Mouse (Mus musculus) lung, embryonic 14.5 days (tissue): ENCODE measurements around the gene Phb. TPM values are rescaled to one million over a fixed set of nuclear protein-coding genes. Genes with fewer than 3 reads are reported as not detected.

Source experiments
- ATAC-seq: fragments of 200-750 bp; cut with Nextera tagmentation; 2 replicates; pipeline ENCODE4 v1.8.0; 2017; ENCODE audit warnings: mild to moderate bottlenecking, moderate TSS enrichment, moderate library complexity; ENCODE audit not compliant: insufficient read depth
- DNase-seq: peaks from one replicate; pipeline ENCODE4 v3.0.0-alpha.2; 2015
- H3K27ac ChIP-seq: fragments of 300-500 bp; sonication (generic); 2 replicates; pipeline ENCODE4 v1.5.1; 2014; ENCODE audit warnings: low read depth, mild to moderate bottlenecking, moderate library complexity
- H3K27me3 ChIP-seq: fragments of 300-500 bp; sonication (generic); 2 replicates; pipeline ENCODE4 v1.6.1; 2014; ENCODE audit warnings: low read length, control low read depth; ENCODE audit not compliant: insufficient read depth
- H3K36me3 ChIP-seq: fragments of 300-500 bp; sonication (generic); 2 replicates; pipeline ENCODE4 v1.6.1; 2014; ENCODE audit warnings: control low read depth; ENCODE audit not compliant: insufficient read depth
- H3K4me1 ChIP-seq: fragments of 300-500 bp; sonication (generic); 2 replicates; pipeline ENCODE4 v1.6.1; 2014; ENCODE audit warnings: antibody characterized with exemption, control low read depth; ENCODE audit not compliant: insufficient read depth
- H3K4me2 ChIP-seq: fragments of 300-500 bp; sonication (generic); 2 replicates; pipeline ENCODE4 v1.6.1; 2014; ENCODE audit warnings: mild to moderate bottlenecking
- H3K4me3 ChIP-seq: fragments of 300-500 bp; sonication (generic); 2 replicates; pipeline ENCODE4 v1.5.1; 2014; ENCODE audit warnings: low read depth, low read length
- H3K9ac ChIP-seq: fragments of 300-500 bp; sonication (generic); 2 replicates; pipeline ENCODE4 v1.6.1; 2014
- H3K9me3 ChIP-seq: fragments of 300-500 bp; sonication (generic); 2 replicates; pipeline ENCODE4 v1.6.1; 2016; ENCODE audit warnings: low read depth, low read length, control low read depth
- CTCF ChIP-seq: IDR thresholded peaks from 2 replicates; pipeline ENCODE4 v1.5.1; 2016; ENCODE audit warnings: antibody characterized with exemption, low read depth
- WGBS: fragments of 180-500 bp; shearing (Covaris S2); extraction: QIAGEN DNeasy Blood & Tissue Kit; methylation state at CpG from one replicate; pipeline ENCODE4 v1.1.7; 2014; 5-methylcytosine and 5-hydroxymethylcytosine counted together
- polyA plus RNA-seq: library from polyadenylated mRNA; unstranded; fragments of >200 nt; fragmentation: Nextera tagmentation; extraction: Ambion mirVana; gene quantifications from 2 replicates; pipeline ENCODE4 v1.2.1, GENCODE M21; 2014

Gene Phb
- polyA plus RNA-seq, 1 experiment from 2014 or later = 252 TPM

GRCm38 (mm10) chr11:95676307-95676706 lies 9.6 kb downstream of the Phb start:
- H3K4me1 ChIP-seq = no peaks in the 10 kb centered on the region
- no peak overlapping the region for H3K4me2 ChIP-seq
- H3K36me3 ChIP-seq = peaks cover 90% of the 10 kb centered on the region
- H3K27ac ChIP-seq = no peak overlapping the region
- peak; percentile 69 for TF ChIP-seq CTCF
- 13% methylated on average over 6 of the region's 6 CpGs for WGBS
- no peak overlapping the region for H3K4me3 ChIP-seq
- DNase-seq (peak; percentile 84), ATAC-seq (peak; percentile 71)
- no peak overlapping the region for H3K9ac ChIP-seq
- no peaks in the 10 kb centered on the region for H3K27me3 ChIP-seq
- H3K9me3 ChIP-seq = no peaks in the 10 kb centered on the region

- Histone ChIP-seq H3K9me3 (no peaks in the 10 kb centered on the region), H3K4me1 (no peaks in the 10 kb centered on the region), H3K27ac (no peak overlapping the region), H3K4me2 (no peak overlapping the region), H3K27me3 (no peaks in the 10 kb centered on the region), H3K9ac (no peak overlapping the region), H3K4me3 (no peak overlapping the region), H3K36me3 (peaks cover 79% of the 10 kb centered on the region)
- no peak for TF ChIP-seq CTCF
- WGBS = 77% methylated on average over 14 of the region's 14 CpGs
- DNase-seq (no peak), ATAC-seq (no peak)
Observed at GRCm38 (mm10) chr11:95677925-95678701, 11.4 kb downstream of the Phb start.

GRCm38 (mm10) chr11:95681995-95682601 lies 15.3 kb downstream of the Phb start:
- no peak overlapping the region for H3K4me2 ChIP-seq
- no peak overlapping the region for H3K9ac ChIP-seq
- H3K9me3 ChIP-seq = no peaks in the 10 kb centered on the region
- 48% methylated on average over 9 of the region's 9 CpGs for WGBS
- ATAC-seq = peak; percentile 63
- H3K4me3 ChIP-seq = no peak overlapping the region
- no peak for TF ChIP-seq CTCF
- peak; percentile 66 for DNase-seq
- H3K4me1 ChIP-seq = no peaks in the 10 kb centered on the region
- peak overlapping the region; percentile 73 for H3K27ac ChIP-seq
- peaks cover 43% of the 10 kb centered on the region for H3K36me3 ChIP-seq
- H3K27me3 ChIP-seq = no peaks in the 10 kb centered on the region

- Histone ChIP-seq H3K27ac (peak overlapping the region; percentile 73; the same call in 1 of the 2 replicates), H3K27me3 (no peaks in the 10 kb centered on the region), H3K4me1 (no peaks in the 10 kb centered on the region), H3K9ac (no peak overlapping the region), H3K4me3 (no peak overlapping the region), H3K36me3 (peaks cover 35% of the 10 kb centered on the region), H3K4me2 (no peak overlapping the region), H3K9me3 (no peaks in the 10 kb centered on the region)
- 75% methylated on average over 3 of the region's 3 CpGs for WGBS
- no peak for TF ChIP-seq CTCF
- DNase-seq = no peak
- no peak for ATAC-seq
Observed at GRCm38 (mm10) chr11:95682946-95683345, 16.2 kb downstream of the Phb start.

GRCm38 (mm10) chr11:95686031-95686430 lies 19.3 kb downstream of the Phb start:
- no peak overlapping the region for H3K4me2 ChIP-seq
- 2% methylated on average over 4 of the region's 4 CpGs for WGBS
- H3K36me3 ChIP-seq = peaks cover 7% of the 10 kb centered on the region
- H3K27me3 ChIP-seq = no peaks in the 10 kb centered on the region
- DNase-seq (peak; percentile 94), ATAC-seq (no peak)
- no peak overlapping the region for H3K4me3 ChIP-seq
- H3K4me1 ChIP-seq = peaks cover 6% of the 10 kb centered on the region
- TF ChIP-seq CTCF = peak; percentile 94
- no peaks in the 10 kb centered on the region for H3K9me3 ChIP-seq
- H3K9ac ChIP-seq = no peak overlapping the region
- no peak overlapping the region for H3K27ac ChIP-seq

GRCm38 (mm10) chr11:95687084-95687656 lies 20.4 kb downstream of the Phb start:
- 40% methylated on average over 11 of the region's 11 CpGs for WGBS
- TF ChIP-seq CTCF = peak; percentile 46
- no peak overlapping the region for H3K27ac ChIP-seq
- DNase-seq (peak; percentile 45), ATAC-seq (no peak)
- peaks cover 6% of the 10 kb centered on the region for H3K4me1 ChIP-seq
- H3K4me3 ChIP-seq = no peak overlapping the region
- no peaks in the 10 kb centered on the region; the same call in 1 of the 2 replicates for H3K36me3 ChIP-seq
- no peak overlapping the region for H3K9ac ChIP-seq
- H3K4me2 ChIP-seq = no peak overlapping the region
- H3K27me3 ChIP-seq = no peaks in the 10 kb centered on the region
- H3K9me3 ChIP-seq = no peaks in the 10 kb centered on the region

- 0 out of 2 replicates have a peak, but pooled peaks have one; percentile 38 for ATAC-seq
- H3K4me1 ChIP-seq = peaks cover 6% of the 10 kb centered on the region
- H3K9me3 ChIP-seq = no peaks in the 10 kb centered on the region
- WGBS = 38% methylated on average over 6 of the region's 6 CpGs
- DNase-seq = peak; percentile 62
- H3K36me3 ChIP-seq = no peaks in the 10 kb centered on the region
- no peak for TF ChIP-seq CTCF
- H3K4me3 ChIP-seq = no peak overlapping the region
- no peaks in the 10 kb centered on the region for H3K27me3 ChIP-seq
- peak overlapping the region; percentile 25; the same call in 1 of the 2 replicates for H3K4me2 ChIP-seq
- H3K27ac ChIP-seq = peak overlapping the region; percentile 77
- no peak overlapping the region; the same call in 1 of the 2 replicates for H3K9ac ChIP-seq
Observed at GRCm38 (mm10) chr11:95688515-95688914, 21.8 kb downstream of the Phb start.
